Mouse (Mus musculus) lung, postnatal 14 days (tissue): ENCODE data around the gene Klhl24.
A peak's percentile ranks its signal among the peaks of the same experiment; 100 is the strongest.
"Not testable (repeated sequence)": the region's sequence is repeated elsewhere in the genome, so short reads cannot be mapped to it uniquely, and the experiment has no call there.

Source experiments
- DNase-seq: peaks from one replicate; pipeline ENCODE4 v3.0.0; 2021

Klhl24 gene

GRCm38 (mm10) chr16:20097069-20097710 is at the start of gene Klhl24:
Gene Klhl24 (plus strand): TSS chr16:20097542.
- peak; percentile 92 for DNase-seq

- no peak for DNase-seq
Observed at GRCm38 (mm10) chr16:20052655-20053054, 44.7 kb upstream of the Klhl24 start.

- no peak for DNase-seq
Observed at GRCm38 (mm10) chr16:20072770-20073169, 24.6 kb upstream of the Klhl24 start.

GRCm38 (mm10) chr16:20076675-20077074 is 20.7 kb upstream of the Klhl24 start:
- DNase-seq: no peak

GRCm38 (mm10) chr16:20080271-20080670 is 17.1 kb upstream of the Klhl24 start:
- no peak for DNase-seq

GRCm38 (mm10) chr16:20084623-20085022 is 12.7 kb upstream of the Klhl24 start:
- DNase-seq: no peak

- no peak for DNase-seq
Observed at GRCm38 (mm10) chr16:20085250-20085905, 12.0 kb upstream of the Klhl24 start.

GRCm38 (mm10) chr16:20086976-20087375 is 10.4 kb upstream of the Klhl24 start:
- DNase-seq: no peak

GRCm38 (mm10) chr16:20089636-20090035 is 7.7 kb upstream of the Klhl24 start:
- no peak for DNase-seq

- no peak for DNase-seq
Observed at GRCm38 (mm10) chr16:20090921-20091575, 6.3 kb upstream of the Klhl24 start.

- no peak for DNase-seq
Observed at GRCm38 (mm10) chr16:20095966-20096365, 1.4 kb upstream of the Klhl24 start.

- peak; percentile 94 for DNase-seq
Observed at GRCm38 (mm10) chr16:20097711-20098374, 501 bp downstream of the Klhl24 start.

GRCm38 (mm10) chr16:20098375-20098727 is 1.0 kb downstream of the Klhl24 start:
- no peak for DNase-seq

GRCm38 (mm10) chr16:20098866-20099629 is 1.7 kb downstream of the Klhl24 start:
- DNase-seq: no peak

- DNase-seq: no peak
Observed at GRCm38 (mm10) chr16:20106996-20107395, 9.7 kb downstream of the Klhl24 start.

GRCm38 (mm10) chr16:20108961-20109360 is 11.6 kb downstream of the Klhl24 start:
- DNase-seq: no peak

GRCm38 (mm10) chr16:20112649-20113048 is 15.3 kb downstream of the Klhl24 start:
- no peak for DNase-seq

- no peak for DNase-seq
Observed at GRCm38 (mm10) chr16:20116069-20116468, 18.7 kb downstream of the Klhl24 start.

- not testable (repeated sequence) for DNase-seq
Observed at GRCm38 (mm10) chr16:20126319-20126883, 29.1 kb downstream of the Klhl24 start.

- no peak for DNase-seq
Observed at GRCm38 (mm10) chr16:20130397-20130796, 33.1 kb downstream of the Klhl24 start.

- peak; percentile 79 for DNase-seq
Observed at GRCm38 (mm10) chr16:20140772-20141531, 43.6 kb downstream of the Klhl24 start, which contains the start of gene Yeats2. Gene Yeats2 (plus strand): TSS chr16:20141063.

- DNase-seq: no peak
Observed at GRCm38 (mm10) chr16:20144568-20144967, 47.2 kb downstream of the Klhl24 start.
